Mouse (Mus musculus) heart, postnatal 36 days (tissue): ENCODE results near the gene Bcl10. TPM values are rescaled to one million over a fixed set of nuclear protein-coding genes. Genes with fewer than 3 reads are reported as not detected.
"Not testable (repeated sequence)": the region's sequence is repeated elsewhere in the genome, so short reads cannot be mapped to it uniquely, and the experiment has no call there.

Source experiments
- DNase-seq, 2 experiments: peaks; one replicate each; pipeline ENCODE4 v3.0.0; 2021 to 2022
- intact Hi-C: fragments of 180-260 bp; cut with DNase I; formaldehyde crosslinking; loops from one replicate; pipeline ENCODE4 v1.15.1; 2025
- total RNA-seq, 2 experiments: library from RNA; stranded (reverse); gene quantifications; 2 replicates each; pipeline ENCODE4 v1.2.3; 2021

Bcl10 gene
- 10 to 100 TPM; 18.2 to 19.6 TPM for total RNA-seq

- intact Hi-C loops, result loop anchor here (5.0 kb wide), 2 partner anchors 345 to 1205 kb away; partner anchors contain the start of gene Znhit6
- DNase-seq, result no peak
Measured at GRCm38 (mm10) chr3:145922019-145922854, at the start of gene Bcl10. Gene Bcl10, plus strand, starts transcription at chr3:145922804.

GRCm38 (mm10) chr3:145873271-145873670 lies 49.3 kb upstream of the Bcl10 start:
- intact Hi-C loops, result no loop called here

GRCm38 (mm10) chr3:145874126-145874525 lies 48.5 kb upstream of the Bcl10 start:
- intact Hi-C loops, result no loop called here
- DNase-seq, result peak; percentile 56 to 64

More at GRCm38 (mm10) chr3:145873271-145873670, 49.3 kb upstream of the Bcl10 start:
- no peak for DNase-seq

GRCm38 (mm10) chr3:145876120-145876519 lies 46.5 kb upstream of the Bcl10 start:
- no peak for DNase-seq
- intact Hi-C loops, result no loop called here

GRCm38 (mm10) chr3:145878867-145879266 lies 43.7 kb upstream of the Bcl10 start:
- DNase-seq, intact Hi-C loops: not testable (repeated sequence)

- no peak for DNase-seq
- intact Hi-C loops, result no loop called here
Measured at GRCm38 (mm10) chr3:145880335-145880734, 42.3 kb upstream of the Bcl10 start.

- DNase-seq, result no peak
- intact Hi-C loops, result no loop called here
Measured at GRCm38 (mm10) chr3:145882076-145882874, 40.3 kb upstream of the Bcl10 start.

- no peak for DNase-seq
- intact Hi-C loops, result no loop called here
Measured at GRCm38 (mm10) chr3:145883233-145883632, 39.4 kb upstream of the Bcl10 start.

- intact Hi-C loops, result no loop called here
- DNase-seq, result no peak
Measured at GRCm38 (mm10) chr3:145885376-145885775, 37.2 kb upstream of the Bcl10 start.

GRCm38 (mm10) chr3:145885851-145886464 lies 36.6 kb upstream of the Bcl10 start:
- DNase-seq, result no peak
- intact Hi-C loops, result no loop called here

- intact Hi-C loops, result no loop called here
- no peak for DNase-seq
Measured at GRCm38 (mm10) chr3:145887430-145887971, 35.1 kb upstream of the Bcl10 start.

- DNase-seq, result no peak
- intact Hi-C loops, result no loop called here
Measured at GRCm38 (mm10) chr3:145890346-145891132, 32.1 kb upstream of the Bcl10 start.

GRCm38 (mm10) chr3:145892451-145892850 lies 30.2 kb upstream of the Bcl10 start:
- no peak for DNase-seq
- intact Hi-C loops, result no loop called here

GRCm38 (mm10) chr3:145894131-145894530 lies 28.5 kb upstream of the Bcl10 start:
- no peak for DNase-seq
- intact Hi-C loops, result no loop called here

GRCm38 (mm10) chr3:145897749-145898148 lies 24.9 kb upstream of the Bcl10 start:
- intact Hi-C loops, result no loop called here
- DNase-seq, result peak in 1 of 2 experiments; percentile 51

GRCm38 (mm10) chr3:145899832-145900231 lies 22.8 kb upstream of the Bcl10 start:
- intact Hi-C loops, result loop anchor here (1.0 to 10.0 kb wide), 4 partner anchors 40 to 425 kb away; partner anchors contain the start of gene Ddah1
- DNase-seq, result peak in 1 of 2 experiments; percentile 54

- intact Hi-C loops, result loop anchor here (10.0 kb wide), 2 partner anchors 149 to 429 kb away; partner anchors contain the start of gene Ddah1
- no peak for DNase-seq
Measured at GRCm38 (mm10) chr3:145903530-145903929, 19.1 kb upstream of the Bcl10 start.

GRCm38 (mm10) chr3:145904850-145905776 lies 17.5 kb upstream of the Bcl10 start:
- DNase-seq, result peak; percentile 76 to 85
- intact Hi-C loops, result loop anchor here (1.0 to 10.0 kb wide), 5 partner anchors 47 to 498 kb away; partner anchors contain the start of gene Ddah1
